Mouse (Mus musculus) kidney, adult 2 months (tissue): Measurements from ENCODE around the gene Npas3.

Experiments
- CTCF ChIP-seq: fragments of 200-500 bp; conservative IDR thresholded peaks from 2 replicates; pipeline ENCODE4 v1.5.1; 2011; ENCODE audit warnings: low read depth, mild to moderate bottlenecking, control low read depth, low read length, moderate library complexity, mixed read lengths; ENCODE audit not compliant: insufficient read depth, insufficient read length
- POLR2A ChIP-seq: fragments of 200-500 bp; IDR thresholded peaks from one replicate; pipeline ENCODE4 v1.6.1; 2011; ENCODE audit warnings: low read depth, low read length, control low read depth

DNA sequence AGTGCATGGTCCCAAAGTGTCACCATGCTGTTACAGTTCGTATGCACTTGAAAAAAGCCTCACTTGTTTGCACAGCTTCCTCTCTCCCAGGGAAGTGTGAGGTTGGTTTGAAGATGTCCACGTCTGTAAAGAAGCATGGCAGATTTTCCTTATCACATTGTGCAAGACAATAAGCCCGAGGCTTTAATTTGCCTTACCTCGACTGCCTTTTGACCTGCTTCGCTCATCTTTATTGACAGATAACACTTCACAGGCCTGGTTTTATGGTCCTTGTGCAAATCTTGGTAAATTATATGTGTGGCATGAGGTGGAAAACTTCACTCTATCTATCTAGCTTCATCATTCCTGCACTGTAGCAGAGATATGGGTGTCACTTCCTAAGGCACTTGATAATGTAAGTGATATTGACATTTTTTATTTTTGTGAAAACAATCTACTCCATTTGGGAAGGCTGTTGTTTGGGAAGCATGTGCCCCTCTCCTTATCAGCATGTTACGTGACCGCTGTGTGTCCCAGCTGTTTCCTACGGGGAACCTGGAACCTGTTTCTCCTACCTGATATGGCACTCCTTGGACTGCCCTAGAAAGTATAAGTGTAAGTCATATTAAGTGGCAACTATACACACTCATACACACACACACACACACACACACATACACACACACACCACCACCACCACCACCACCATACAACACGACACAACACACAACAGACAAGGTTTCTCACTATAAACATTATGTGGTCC lies 450.2 kb downstream of the Npas3 start:
- TF ChIP-seq POLR2A (no peak), CTCF (no peak)
